Mouse (Mus musculus): ENCODE data around the gene Lrig2. TPM values are rescaled to one million over a fixed set of nuclear protein-coding genes. Genes with fewer than 3 reads are reported as not detected.

The Lrig2 gene
- polyA plus RNA-seq, 1 experiment, result 4.1 TPM

GRCm38 (mm10) chr3:104514510-104514909 is 2.8 kb upstream of the Lrig2 start:
- whole genome bisulfite sequencing, result 62% methylated on average over 2 of the region's 2 CpGs
- DNase-seq (ENCODE audit: low read depth, low spot score), result no peak

- 18% methylated on average over 5 of the region's 5 CpGs for WGBS
- no peak for DNase-seq (ENCODE audit: low read depth, low spot score)
Measured at GRCm38 (mm10) chr3:104512424-104512748, 668 bp upstream of the Lrig2 start.

- WGBS, result under 1% methylated on average over 14 of the region's 14 CpGs
- no peak for DNase-seq (ENCODE audit: low read depth, low spot score)
Measured at GRCm38 (mm10) chr3:104510771-104511429, 818 bp downstream of the Lrig2 start.

GRCm38 (mm10) chr3:104501648-104502047 is 10.1 kb downstream of the Lrig2 start:
- WGBS, result 84% methylated on average over 2 of the region's 2 CpGs
- no peak for DNase-seq (ENCODE audit: low read depth, low spot score)

GRCm38 (mm10) chr3:104500881-104501280 is 10.8 kb downstream of the Lrig2 start:
- WGBS, result 26% methylated on average over 2 of the region's 2 CpGs
- no peak for DNase-seq (ENCODE audit: low read depth, low spot score)

GRCm38 (mm10) chr3:104496176-104496575 is 15.5 kb downstream of the Lrig2 start:
- WGBS, result 91% methylated on average over 4 of the region's 4 CpGs
- DNase-seq (ENCODE audit: low read depth, low spot score), result no peak

- no peak for DNase-seq (ENCODE audit: low read depth, low spot score)
- WGBS, result 66% methylated on average over 1 of the region's 1 CpGs
Measured at GRCm38 (mm10) chr3:104480946-104481719, 30.6 kb downstream of the Lrig2 start.

GRCm38 (mm10) chr3:104478056-104478455 is 33.7 kb downstream of the Lrig2 start:
- 100% methylated on average over 1 of the region's 1 CpGs for WGBS
- DNase-seq (ENCODE audit: low read depth, low spot score), result no peak

- 47% methylated on average over 3 of the region's 3 CpGs for WGBS
- no peak for DNase-seq (ENCODE audit: low read depth, low spot score)
Measured at GRCm38 (mm10) chr3:104469421-104469820, 42.3 kb downstream of the Lrig2 start.

- no peak for DNase-seq (ENCODE audit: low read depth, low spot score)
- 68% methylated on average over 2 of the region's 2 CpGs for WGBS
Measured at GRCm38 (mm10) chr3:104461226-104461625, 50.5 kb downstream of the Lrig2 start.

- DNase-seq (ENCODE audit: low read depth, low spot score), result no peak
Measured at GRCm38 (mm10) chr3:104458588-104458987, 53.1 kb downstream of the Lrig2 start.

GRCm38 (mm10) chr3:104455506-104456275 is 56.0 kb downstream of the Lrig2 start:
- WGBS, result 83% methylated on average over 10 of the region's 10 CpGs

More at GRCm38 (mm10) chr3:104458588-104458987, 53.1 kb downstream of the Lrig2 start:
- WGBS, result 93% methylated on average over 1 of the region's 1 CpGs

GRCm38 (mm10) chr3:104447240-104447639 is 64.5 kb downstream of the Lrig2 start:
- WGBS, result 43% methylated on average over 2 of the region's 2 CpGs
- DNase-seq (ENCODE audit: low read depth, low spot score), result no peak

More at GRCm38 (mm10) chr3:104455506-104456275, 56.0 kb downstream of the Lrig2 start:
- DNase-seq (ENCODE audit: low read depth, low spot score), result no peak

GRCm38 (mm10) chr3:104446689-104447088 is 65.0 kb downstream of the Lrig2 start:
- WGBS, result 84% methylated on average over 6 of the region's 6 CpGs
- DNase-seq (ENCODE audit: low read depth, low spot score), result no peak

- DNase-seq (ENCODE audit: low read depth, low spot score), result no peak
- 27% methylated on average over 6 of the region's 6 CpGs for WGBS
Measured at GRCm38 (mm10) chr3:104445576-104445975, 66.1 kb downstream of the Lrig2 start.

- WGBS, result 61% methylated on average over 3 of the region's 3 CpGs
- DNase-seq (ENCODE audit: low read depth, low spot score), result no peak
Measured at GRCm38 (mm10) chr3:104444946-104445460, 66.7 kb downstream of the Lrig2 start.

GRCm38 (mm10) chr3:104444082-104444481 is 67.6 kb downstream of the Lrig2 start:
- 79% methylated on average over 3 of the region's 3 CpGs for WGBS
- no peak for DNase-seq (ENCODE audit: low read depth, low spot score)

GRCm38 (mm10) chr3:104442357-104442756 is 69.4 kb downstream of the Lrig2 start:
- WGBS, result 31% methylated on average over 5 of the region's 5 CpGs
- no peak for DNase-seq (ENCODE audit: low read depth, low spot score)

GRCm38 (mm10) chr3:104441870-104442283 is 69.8 kb downstream of the Lrig2 start:
- WGBS, result 6% methylated on average over 15 of the region's 15 CpGs

GRCm38 (mm10) chr3:104441435-104441834 is 70.3 kb downstream of the Lrig2 start:
- 53% methylated on average over 7 of the region's 7 CpGs for WGBS
- no peak for DNase-seq (ENCODE audit: low read depth, low spot score)

More at GRCm38 (mm10) chr3:104441870-104442283, 69.8 kb downstream of the Lrig2 start:
- peak; percentile 84 for DNase-seq (ENCODE audit: low read depth, low spot score)

All from large intestine, adult 2 months (tissue).